Mouse (Mus musculus) E14TG2a.4 (cell line): ENCODE data around the gene Oxsr1.

Experiments
- H3K27me3 ChIP-seq: 2 replicates; pipeline ENCODE4 v1.6.1; 2014; ENCODE audit warnings: low read length, control low read depth; ENCODE audit not compliant: insufficient read depth
- H3K36me3 ChIP-seq: 2 replicates; pipeline ENCODE4 v1.6.1; 2014; ENCODE audit warnings: low read length, control low read depth; ENCODE audit not compliant: insufficient read depth
- H3K4me1 ChIP-seq: replicated peaks from 2 replicates; pipeline ENCODE4 v1.6.1; 2014; ENCODE audit warnings: low read depth, low read length, control low read depth
- H3K4me3 ChIP-seq: replicated peaks from 2 replicates; pipeline ENCODE4 v1.5.1; 2014; ENCODE audit warnings: mild to moderate bottlenecking, low read length
- H3K9me3 ChIP-seq: 2 replicates; pipeline ENCODE4 v1.6.1; 2014; ENCODE audit warnings: low read length, control low read depth
- CTCF ChIP-seq: conservative IDR thresholded peaks from 2 replicates; pipeline ENCODE4 v1.5.1; 2014; ENCODE audit warnings: low read length
- NANOG ChIP-seq: IDR thresholded peaks from 2 replicates; pipeline ENCODE4 v1.6.1; 2014; ENCODE audit warnings: borderline replicate concordance, low read length, mixed read lengths
- POU5F1 ChIP-seq: IDR thresholded peaks from 2 replicates; pipeline ENCODE4 v1.6.1; 2014; ENCODE audit warnings: low read length, borderline replicate concordance

The Oxsr1 gene

GRCm38 (mm10) chr9:119318891-119319290, 3.3 kb downstream of the Oxsr1 start:
- H3K36me3 ChIP-seq = peaks cover 44% of the 10 kb centered on the region
- peaks cover 60% of the 10 kb centered on the region for H3K4me1 ChIP-seq
- H3K4me3 ChIP-seq = no peak overlapping the region; the same call in 1 of the 2 replicates
- H3K27me3 ChIP-seq = no peaks in the 10 kb centered on the region
- no peaks in the 10 kb centered on the region for H3K9me3 ChIP-seq
- TF ChIP-seq NANOG = no peak
- no peak for TF ChIP-seq CTCF
- no peak for TF ChIP-seq POU5F1

DNA sequence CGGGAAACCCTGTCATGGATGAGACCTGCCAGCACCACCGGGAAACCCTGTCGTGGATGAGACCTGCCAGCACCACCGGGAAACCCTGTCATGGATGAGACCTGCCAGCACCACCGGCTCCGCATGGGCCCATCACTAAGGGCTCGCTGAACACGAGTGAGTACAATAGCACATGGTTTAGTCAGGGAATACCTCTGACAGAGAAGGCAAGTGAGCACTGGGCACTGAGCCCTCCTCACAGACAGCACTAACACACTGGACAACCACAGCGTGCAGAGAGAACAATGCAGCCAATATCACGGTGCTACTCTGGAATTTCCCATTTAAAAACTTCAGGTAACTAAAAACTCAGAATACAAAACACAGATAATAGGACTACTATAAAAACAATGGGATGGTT, 9.1 kb downstream of the Oxsr1 start:
- no peak overlapping the region for H3K4me3 ChIP-seq
- TF ChIP-seq POU5F1 = no peak
- no peak for TF ChIP-seq CTCF
- TF ChIP-seq NANOG = no peak
- H3K9me3 ChIP-seq = no peaks in the 10 kb centered on the region
- H3K27me3 ChIP-seq = no peaks in the 10 kb centered on the region
- H3K4me1 ChIP-seq = peaks cover 74% of the 10 kb centered on the region
- peaks cover 56% of the 10 kb centered on the region for H3K36me3 ChIP-seq

DNA sequence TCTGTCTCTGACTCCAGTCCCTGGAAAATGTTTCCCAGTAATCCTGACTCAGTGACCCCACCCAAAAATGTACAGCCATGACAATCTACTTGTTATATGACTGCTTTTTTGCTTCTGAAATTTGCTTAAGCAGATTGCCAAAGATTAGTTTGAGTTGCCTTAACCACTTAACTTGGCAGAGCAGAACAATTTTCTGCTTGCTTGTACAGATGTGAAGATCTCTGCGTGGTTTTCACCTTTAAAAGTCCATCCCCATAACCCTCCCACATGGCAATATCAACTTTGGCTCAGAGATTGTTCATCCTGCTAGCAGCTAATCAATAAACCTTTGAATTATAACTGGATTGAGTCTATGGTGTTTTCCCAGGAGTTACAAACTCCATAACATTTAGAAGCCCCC, 13.2 kb downstream of the Oxsr1 start:
- TF ChIP-seq NANOG = no peak
- TF ChIP-seq CTCF = no peak
- no peak for TF ChIP-seq POU5F1
- Histone ChIP-seq H3K4me3 (no peak overlapping the region), H3K36me3 (peaks cover 64% of the 10 kb centered on the region), H3K27me3 (no peaks in the 10 kb centered on the region), H3K4me1 (peaks cover 62% of the 10 kb centered on the region), H3K9me3 (no peaks in the 10 kb centered on the region)

DNA sequence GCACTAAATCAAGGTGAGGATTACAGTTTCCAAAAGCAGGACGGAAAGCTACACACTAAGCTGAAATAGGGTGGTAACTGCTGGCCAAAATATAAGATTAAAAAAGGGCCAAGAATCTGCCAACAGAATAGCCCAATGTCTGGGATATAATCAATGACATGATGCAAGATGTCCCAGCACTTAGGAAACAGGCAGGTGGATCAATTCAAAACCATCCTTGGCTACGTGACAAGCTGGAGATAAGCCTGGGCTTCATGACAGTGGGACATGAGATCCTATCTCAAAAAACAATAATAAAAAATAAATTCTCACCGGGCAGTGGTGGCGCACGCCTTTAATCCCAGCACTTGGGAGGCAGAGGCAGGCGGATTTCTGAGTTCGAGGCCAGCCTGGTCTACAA, 16.4 kb downstream of the Oxsr1 start:
- Histone ChIP-seq H3K27me3 (no peaks in the 10 kb centered on the region), H3K4me1 (peaks cover 37% of the 10 kb centered on the region), H3K9me3 (no peaks in the 10 kb centered on the region), H3K36me3 (peaks cover 84% of the 10 kb centered on the region), H3K4me3 (no peak overlapping the region)
- TF ChIP-seq POU5F1 = no peak
- no peak for TF ChIP-seq NANOG
- no peak for TF ChIP-seq CTCF

- no peaks in the 10 kb centered on the region; the same call in none of the 2 replicates for H3K4me1 ChIP-seq
- TF ChIP-seq POU5F1 (no peak), NANOG (no peak), CTCF (no peak)
- H3K4me3 ChIP-seq = no peak overlapping the region
- H3K9me3 ChIP-seq = no peaks in the 10 kb centered on the region
- H3K27me3 ChIP-seq = no peaks in the 10 kb centered on the region
- peaks cover 95% of the 10 kb centered on the region for H3K36me3 ChIP-seq
Measured at GRCm38 (mm10) chr9:119298563-119298962, 23.7 kb downstream of the Oxsr1 start.

- Histone ChIP-seq H3K27me3 (no peaks in the 10 kb centered on the region), H3K4me1 (no peaks in the 10 kb centered on the region; the same call in none of the 2 replicates), H3K9me3 (no peaks in the 10 kb centered on the region), H3K4me3 (no peak overlapping the region), H3K36me3 (peaks cover 92% of the 10 kb centered on the region)
- TF ChIP-seq POU5F1 (no peak), NANOG (no peak), CTCF (no peak)
Measured at GRCm38 (mm10) chr9:119297696-119298095, 24.5 kb downstream of the Oxsr1 start.

- no peaks in the 10 kb centered on the region for H3K27me3 ChIP-seq
- no peaks in the 10 kb centered on the region for H3K9me3 ChIP-seq
- peaks cover 88% of the 10 kb centered on the region for H3K36me3 ChIP-seq
- TF ChIP-seq POU5F1 = no peak
- TF ChIP-seq CTCF = no peak
- no peak for TF ChIP-seq NANOG
- H3K4me1 ChIP-seq = no peaks in the 10 kb centered on the region
- H3K4me3 ChIP-seq = no peak overlapping the region
Measured at GRCm38 (mm10) chr9:119290791-119291190, 31.4 kb downstream of the Oxsr1 start.

- no peak for TF ChIP-seq POU5F1
- TF ChIP-seq NANOG = no peak
- TF ChIP-seq CTCF = no peak
- Histone ChIP-seq H3K4me3 (no peak overlapping the region), H3K9me3 (no peaks in the 10 kb centered on the region), H3K27me3 (no peaks in the 10 kb centered on the region), H3K36me3 (peaks cover 97% of the 10 kb centered on the region), H3K4me1 (peaks cover 24% of the 10 kb centered on the region)
Measured at GRCm38 (mm10) chr9:119280894-119281682, 41.1 kb downstream of the Oxsr1 start.

DNA sequence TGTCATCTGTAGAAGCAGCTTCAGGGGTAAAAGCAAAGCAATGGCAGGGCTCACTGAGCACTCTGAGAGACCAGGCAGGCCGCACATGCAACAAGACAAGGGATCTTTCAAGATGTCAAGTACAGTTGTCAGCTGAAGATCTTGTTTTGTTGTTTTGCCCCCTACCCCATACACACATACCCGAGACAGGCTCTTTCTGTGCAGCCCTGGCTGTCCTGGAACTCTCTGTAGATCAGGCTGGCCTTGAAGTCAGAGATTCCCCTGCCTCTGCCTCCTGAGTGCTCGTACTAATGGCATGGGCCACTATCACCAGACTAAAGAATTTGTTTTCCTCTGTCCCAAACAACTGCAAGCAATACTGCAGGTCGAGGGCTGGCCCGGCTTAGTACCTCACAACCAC, 44.2 kb downstream of the Oxsr1 start:
- H3K9me3 ChIP-seq = no peaks in the 10 kb centered on the region
- H3K4me3 ChIP-seq = no peak overlapping the region
- no peak for TF ChIP-seq NANOG
- no peak for TF ChIP-seq POU5F1
- no peak for TF ChIP-seq CTCF
- H3K27me3 ChIP-seq = no peaks in the 10 kb centered on the region
- H3K4me1 ChIP-seq = peaks cover 31% of the 10 kb centered on the region
- peaks cover 81% of the 10 kb centered on the region for H3K36me3 ChIP-seq
